Mouse (Mus musculus): Measurements from ENCODE around the gene Cbarp. TPM values are rescaled to one million over a fixed set of nuclear protein-coding genes. Genes with fewer than 3 reads are reported as not detected.

The Cbarp gene
- total RNA-seq, 1 experiment from 2014 or later = 0.29 TPM

DNA sequence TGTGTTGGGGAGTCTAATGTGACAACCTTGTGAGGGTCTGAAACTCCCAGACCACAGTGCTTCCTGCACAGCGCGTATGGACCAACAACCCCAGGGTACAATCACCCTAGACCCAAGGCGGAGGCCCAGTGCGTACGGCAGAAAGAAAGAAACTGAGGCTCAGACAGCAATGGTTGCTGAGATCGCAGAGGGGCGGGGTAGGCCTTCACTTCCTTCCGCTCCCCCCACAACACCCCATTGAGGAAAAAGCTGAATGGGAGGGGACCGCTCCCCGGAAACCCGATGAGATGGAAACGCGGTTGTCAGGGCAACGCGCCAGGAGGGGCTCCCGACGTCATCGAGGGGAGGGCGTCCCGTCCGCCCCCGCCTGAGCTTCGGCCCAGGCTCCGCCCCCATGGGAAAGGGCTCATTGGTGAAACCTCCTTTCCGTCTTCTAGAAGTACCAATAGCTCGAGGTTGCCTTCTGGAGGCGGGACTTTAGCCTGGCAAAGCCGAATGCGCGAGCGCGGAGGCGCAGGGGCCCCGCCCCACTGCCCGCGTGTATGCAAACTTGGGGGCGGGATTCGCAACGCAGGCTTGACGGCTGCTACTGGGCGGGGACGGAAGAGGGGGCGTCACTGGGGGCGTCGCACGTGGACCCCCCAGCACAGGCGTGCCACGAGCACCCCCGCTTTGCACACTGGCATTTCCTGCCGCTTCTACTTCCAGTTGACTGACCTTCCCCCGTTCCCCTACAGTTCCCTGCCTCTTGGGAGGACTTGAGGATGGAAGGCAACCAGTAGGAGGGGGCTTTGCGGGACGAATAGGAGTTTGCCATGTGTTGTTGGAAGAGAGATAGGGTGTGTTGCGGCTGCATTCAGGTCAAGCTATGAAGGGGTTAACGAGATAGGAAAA is 19.2 kb upstream of the Cbarp start:
- ATAC-seq (replicated peaks; ENCODE audit: insufficient number of reproducible peaks, low FRiP score, low TSS enrichment, poor library complexity, severe bottlenecking) = peak; percentile 68

GRCm38 (mm10) chr10:80159021-80159560 is 18.5 kb upstream of the Cbarp start:
- no peak for ATAC-seq (replicated peaks; ENCODE audit: insufficient number of reproducible peaks, low FRiP score, low TSS enrichment, poor library complexity, severe bottlenecking)

DNA sequence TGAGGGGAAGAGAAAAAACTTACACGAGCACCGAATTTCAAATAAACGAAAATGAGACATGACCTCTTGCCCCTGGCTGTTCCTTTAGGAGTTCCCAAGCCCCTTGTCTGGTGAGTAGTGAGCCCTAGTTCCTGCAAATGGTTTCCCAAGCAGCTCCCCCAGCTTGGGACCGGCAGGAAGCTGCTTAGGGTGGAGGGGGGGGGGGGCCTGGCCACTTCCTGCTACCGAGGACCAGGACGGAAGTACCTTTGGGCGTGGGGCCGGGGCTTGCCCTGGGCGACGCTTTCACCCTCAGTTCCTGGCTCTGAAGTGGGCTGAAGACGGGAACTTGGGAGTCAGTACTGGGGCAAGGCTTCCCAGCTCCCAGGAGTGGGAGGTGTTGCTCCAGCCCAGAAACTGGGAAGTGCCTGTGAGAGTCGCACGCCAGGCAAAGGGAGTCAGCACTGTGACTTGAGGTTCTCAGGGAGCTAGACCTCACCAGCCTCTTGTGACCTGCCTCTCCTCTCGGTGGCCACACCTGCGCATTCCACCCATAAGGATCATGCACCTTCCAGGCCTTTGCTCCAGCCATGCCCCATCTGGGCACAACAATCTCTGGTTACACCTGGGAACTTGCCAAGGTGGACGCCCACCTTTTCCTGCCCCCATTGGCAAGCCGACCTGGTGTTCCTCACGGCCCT is 17.8 kb upstream of the Cbarp start:
- peak; percentile 15 for ATAC-seq (replicated peaks; ENCODE audit: insufficient number of reproducible peaks, low FRiP score, low TSS enrichment, poor library complexity, severe bottlenecking)

- no peak for ATAC-seq (replicated peaks; ENCODE audit: insufficient number of reproducible peaks, low FRiP score, low TSS enrichment, poor library complexity, severe bottlenecking)
Measured at GRCm38 (mm10) chr10:80157141-80157929, 16.7 kb upstream of the Cbarp start.

- no peak for ATAC-seq (replicated peaks; ENCODE audit: insufficient number of reproducible peaks, low FRiP score, low TSS enrichment, poor library complexity, severe bottlenecking)
Measured at GRCm38 (mm10) chr10:80156752-80157053, 16.1 kb upstream of the Cbarp start.

- ATAC-seq (replicated peaks; ENCODE audit: insufficient number of reproducible peaks, low FRiP score, low TSS enrichment, poor library complexity, severe bottlenecking) = no peak
Measured at GRCm38 (mm10) chr10:80156002-80156751, 15.5 kb upstream of the Cbarp start.

DNA sequence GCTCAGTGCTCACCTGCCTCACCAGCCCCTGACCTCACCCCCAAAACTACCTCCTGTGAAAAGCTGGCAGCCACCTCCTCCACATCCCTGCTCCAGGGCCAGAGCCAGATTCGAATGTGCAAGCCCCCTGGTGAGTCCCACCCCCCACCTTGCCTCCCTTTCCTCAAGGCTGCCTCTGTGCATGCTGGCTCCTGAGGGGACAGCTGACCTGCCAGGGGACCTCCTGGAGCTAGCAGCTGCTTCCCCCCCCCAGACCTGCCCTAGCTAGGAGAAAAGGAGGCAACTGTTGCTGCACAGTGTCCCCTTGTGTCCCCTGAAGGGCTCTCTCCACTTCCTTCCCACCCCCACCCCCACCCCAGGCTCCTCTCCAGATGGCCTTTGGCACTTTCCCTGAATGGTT is 14.6 kb upstream of the Cbarp start:
- no peak for ATAC-seq (replicated peaks; ENCODE audit: insufficient number of reproducible peaks, low FRiP score, low TSS enrichment, poor library complexity, severe bottlenecking)

DNA sequence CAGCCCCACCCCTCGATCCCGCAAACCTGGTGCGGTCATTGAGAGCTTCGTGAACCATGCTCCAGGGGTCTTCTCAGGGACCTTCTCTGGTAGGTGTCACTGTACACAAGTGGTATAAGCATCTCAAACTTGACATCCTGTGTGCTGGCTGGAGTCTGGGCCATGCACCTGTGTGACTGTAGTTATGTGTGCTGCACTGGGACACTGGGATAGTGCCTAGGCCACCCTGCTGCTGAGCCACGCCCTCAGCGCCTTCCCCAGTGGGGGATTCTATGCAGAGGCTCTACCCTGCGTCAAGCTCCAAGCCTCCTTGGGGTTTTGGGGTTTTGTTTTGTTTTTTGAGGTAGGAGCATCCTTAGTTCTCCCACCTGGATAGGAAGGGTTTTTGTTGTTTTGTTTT is 13.7 kb upstream of the Cbarp start:
- no peak for ATAC-seq (replicated peaks; ENCODE audit: insufficient number of reproducible peaks, low FRiP score, low TSS enrichment, poor library complexity, severe bottlenecking)

DNA sequence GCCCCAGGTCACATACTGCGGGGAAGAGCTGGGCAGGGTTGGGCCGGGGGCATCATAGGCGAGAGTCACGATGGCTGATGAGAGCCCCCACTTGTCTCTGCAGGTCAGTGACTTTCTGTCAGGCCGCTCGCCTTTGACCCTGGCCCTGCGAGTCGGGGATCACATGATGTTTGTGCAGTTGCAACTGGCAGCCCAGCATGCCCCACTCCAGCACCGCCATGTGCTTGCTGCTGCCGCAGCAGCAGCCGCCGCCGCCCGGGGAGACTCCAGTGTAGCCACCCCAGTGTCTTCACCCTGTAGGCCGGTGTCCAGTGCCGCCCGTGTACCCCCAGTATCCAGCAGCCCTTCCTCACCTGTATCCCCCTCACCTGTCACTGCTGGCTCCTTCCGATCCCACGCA is 13.1 kb upstream of the Cbarp start:
- ATAC-seq (replicated peaks; ENCODE audit: insufficient number of reproducible peaks, low FRiP score, low TSS enrichment, poor library complexity, severe bottlenecking) = no peak

DNA sequence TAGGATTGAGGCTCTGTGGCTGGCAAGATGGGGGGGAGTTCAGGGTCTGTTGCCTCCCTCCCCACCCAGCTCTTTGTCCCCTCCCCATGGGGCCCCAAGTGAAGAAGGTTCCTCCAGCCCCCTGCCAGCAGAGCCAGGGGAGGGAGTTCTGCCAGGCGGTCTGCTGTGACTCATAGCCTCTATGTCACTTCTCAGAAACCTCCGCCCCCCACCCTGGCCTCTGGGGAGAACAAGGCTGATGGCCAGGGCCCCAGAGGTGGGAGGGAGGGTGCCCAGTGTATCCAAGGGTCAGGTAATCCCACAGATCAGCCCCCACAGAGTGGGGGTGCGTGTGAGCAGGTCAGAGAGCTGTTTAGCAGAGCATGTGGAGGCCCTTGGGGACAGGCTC is 12.2 kb upstream of the Cbarp start:
- ATAC-seq (replicated peaks; ENCODE audit: insufficient number of reproducible peaks, low FRiP score, low TSS enrichment, poor library complexity, severe bottlenecking) = no peak

DNA sequence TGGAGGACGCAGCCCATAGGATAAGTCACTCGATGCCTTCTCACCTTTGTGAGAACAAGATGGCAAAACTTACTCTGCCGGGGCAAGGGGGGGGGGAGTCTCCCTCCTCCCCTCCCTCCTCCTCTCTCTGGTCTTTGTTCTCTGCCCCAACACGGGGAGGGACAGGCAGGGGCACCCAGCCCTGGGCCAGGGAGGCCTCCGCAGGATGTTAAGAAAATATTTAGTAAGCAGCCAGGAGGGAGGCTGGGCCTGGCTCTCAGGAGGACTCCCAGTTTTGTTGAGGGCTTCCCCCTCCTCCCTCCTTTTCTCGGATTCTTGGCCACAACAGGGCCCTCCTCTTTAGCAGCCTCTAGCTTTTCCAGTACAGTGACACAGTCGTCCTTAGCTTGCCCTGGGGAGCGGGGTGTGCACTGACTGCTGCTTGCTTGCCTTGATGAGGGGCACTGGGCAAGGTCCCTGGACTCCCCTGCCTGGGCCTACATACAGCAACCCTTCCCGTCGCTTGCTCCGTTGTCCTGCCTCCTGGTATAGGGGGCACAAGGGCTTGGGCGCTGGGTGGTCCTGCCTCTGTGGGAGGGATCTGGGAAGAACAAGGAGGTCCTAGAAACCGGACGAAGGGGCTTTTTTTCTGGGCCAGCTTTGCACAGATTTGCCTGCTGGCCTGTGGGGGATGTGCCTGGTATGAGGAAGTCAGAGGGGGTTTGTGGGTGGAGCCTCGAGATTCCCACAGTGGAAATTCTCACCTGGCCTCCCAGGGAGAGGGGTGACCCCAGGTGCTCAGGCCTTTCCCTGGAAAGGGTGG is 11.6 kb upstream of the Cbarp start:
- no peak for ATAC-seq (replicated peaks; ENCODE audit: insufficient number of reproducible peaks, low FRiP score, low TSS enrichment, poor library complexity, severe bottlenecking)

- no peak for ATAC-seq (replicated peaks; ENCODE audit: insufficient number of reproducible peaks, low FRiP score, low TSS enrichment, poor library complexity, severe bottlenecking)
Measured at GRCm38 (mm10) chr10:80151211-80152034, 10.8 kb upstream of the Cbarp start.

GRCm38 (mm10) chr10:80150226-80151210 is 9.9 kb upstream of the Cbarp start:
- ATAC-seq (replicated peaks; ENCODE audit: insufficient number of reproducible peaks, low FRiP score, low TSS enrichment, poor library complexity, severe bottlenecking) = no peak

- ATAC-seq (replicated peaks; ENCODE audit: insufficient number of reproducible peaks, low FRiP score, low TSS enrichment, poor library complexity, severe bottlenecking) = peak; percentile 48
Measured at GRCm38 (mm10) chr10:80149291-80150225, 8.9 kb upstream of the Cbarp start.
